Mouse (Mus musculus): ENCODE measurements around the gene Rabgap1l.

The Rabgap1l gene

DNA sequence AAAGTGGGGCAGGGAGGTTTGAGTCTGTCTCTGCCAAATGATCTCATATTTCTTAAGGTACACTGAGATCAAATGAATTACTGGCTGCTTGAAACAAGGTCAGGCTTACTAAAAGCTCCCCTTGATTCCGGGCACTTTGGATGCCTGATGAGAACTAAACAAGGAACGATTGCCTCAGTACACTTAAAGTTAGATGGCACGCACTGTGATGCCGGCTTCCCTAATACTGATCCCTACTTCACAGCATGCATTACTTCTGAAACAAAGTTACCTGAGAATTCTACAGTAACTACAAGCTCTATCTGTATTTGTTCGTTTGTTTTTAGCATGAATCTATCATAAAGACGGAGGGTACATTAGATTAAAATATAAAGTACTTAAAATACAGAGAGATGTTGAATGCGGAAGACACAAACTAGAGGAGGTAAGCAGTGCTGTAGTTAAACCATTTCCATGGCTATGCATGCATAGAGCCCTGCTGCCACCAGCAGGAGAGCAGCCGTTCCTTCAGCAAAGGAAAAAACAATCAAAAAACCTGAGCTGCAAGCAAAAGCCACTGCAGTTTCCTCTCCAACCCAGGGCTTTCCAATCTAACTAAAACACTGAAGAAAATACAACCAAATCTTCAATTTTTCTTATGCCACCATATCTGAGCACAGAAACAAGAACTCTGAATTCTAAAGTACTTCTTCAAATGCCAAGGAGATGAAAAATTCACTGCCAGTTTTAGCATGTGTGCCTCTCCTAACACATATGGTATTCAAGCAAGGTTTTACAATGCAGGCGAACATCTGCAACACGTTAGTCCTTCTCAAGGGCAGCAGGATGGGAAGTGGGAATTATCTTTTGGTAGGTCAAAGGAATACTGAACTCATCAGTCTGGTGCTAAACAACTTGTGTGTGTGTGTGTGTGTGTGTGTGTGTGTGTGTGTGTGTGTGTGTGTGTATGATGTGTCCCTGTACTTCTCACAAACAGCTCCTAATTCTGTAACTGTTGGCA is 415.4 kb downstream of the Rabgap1l start:
- no peak for DNase-seq (ENCODE audit: low spot score)

DNA sequence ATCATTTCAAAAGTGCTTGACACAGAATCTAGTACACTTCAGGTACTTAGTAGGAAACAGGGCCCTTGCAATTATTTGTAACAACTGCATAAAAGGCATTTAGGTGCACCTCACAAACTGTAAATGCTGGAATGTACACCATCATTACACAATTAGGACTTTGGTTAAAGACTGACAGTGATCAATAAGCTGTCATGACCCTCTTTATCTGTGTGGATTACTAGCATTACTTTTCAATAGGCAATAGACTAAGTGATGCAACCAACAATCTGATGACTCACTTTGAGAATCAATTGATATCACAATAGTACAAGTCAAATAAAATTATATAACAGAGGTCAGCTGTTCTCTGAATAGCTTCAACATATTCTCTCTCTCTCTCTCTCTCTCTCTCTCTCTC is 418.5 kb downstream of the Rabgap1l start:
- DNase-seq (ENCODE audit: low spot score): no peak

DNA sequence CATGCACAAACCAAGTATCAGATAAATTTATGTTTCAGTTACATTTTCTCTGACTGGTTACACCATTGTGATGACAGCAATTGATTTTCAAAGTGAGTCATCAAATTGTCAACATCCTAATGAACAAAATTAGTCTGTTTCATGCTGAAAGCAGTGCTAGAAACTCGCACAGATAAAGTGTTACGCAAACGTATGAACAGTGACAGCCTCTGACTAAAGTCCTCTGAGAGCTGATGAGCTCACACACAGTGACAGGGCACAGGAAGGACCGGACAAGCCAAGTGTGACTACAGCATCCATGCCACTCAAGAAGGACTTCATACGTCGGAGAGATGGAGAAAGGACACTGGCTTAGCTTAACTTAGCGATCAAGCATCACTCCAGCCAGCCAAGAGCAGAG is 419.7 kb downstream of the Rabgap1l start:
- DNase-seq (ENCODE audit: low spot score): no peak

DNA sequence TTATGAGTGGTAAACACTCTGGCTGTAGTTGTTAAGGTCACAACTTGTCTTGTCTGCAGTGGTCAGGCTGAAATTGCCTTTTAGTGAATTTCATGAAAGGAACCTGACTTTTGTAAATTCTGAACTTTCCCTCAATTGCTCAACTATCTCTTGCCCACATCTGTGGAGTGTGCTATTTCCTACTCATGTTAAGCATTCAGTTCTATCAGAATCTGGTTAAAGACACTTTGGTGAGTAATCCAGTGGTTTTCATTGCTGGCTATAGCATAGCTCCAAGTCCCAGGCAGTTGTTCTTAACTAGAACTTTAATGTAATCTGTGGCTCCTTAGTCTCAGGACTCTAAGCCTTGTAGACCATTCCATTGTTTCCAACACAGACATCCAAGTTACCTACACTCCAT is 421.3 kb downstream of the Rabgap1l start:
- no peak for DNase-seq (ENCODE audit: low spot score)

DNA sequence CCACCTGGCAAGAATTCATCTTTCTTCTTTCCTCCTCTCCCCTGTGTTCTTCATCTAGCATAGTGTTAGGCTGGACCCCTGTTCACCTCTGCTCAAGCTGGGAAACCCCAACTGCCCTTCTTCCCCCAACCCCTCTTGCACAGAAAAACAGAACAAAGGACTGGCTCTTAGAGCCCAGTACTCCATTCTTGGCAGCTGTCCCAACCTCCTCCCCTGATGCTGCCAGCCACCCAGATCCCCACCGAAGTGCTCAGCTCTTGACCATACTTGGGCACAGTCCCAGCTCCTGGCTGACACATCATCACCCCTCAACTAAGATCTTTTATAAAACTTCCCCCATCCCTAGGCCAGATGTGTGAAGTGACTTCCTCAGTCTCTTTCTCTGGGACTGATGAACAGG is 422.5 kb downstream of the Rabgap1l start:
- DNase-seq (ENCODE audit: low spot score): no peak

DNA sequence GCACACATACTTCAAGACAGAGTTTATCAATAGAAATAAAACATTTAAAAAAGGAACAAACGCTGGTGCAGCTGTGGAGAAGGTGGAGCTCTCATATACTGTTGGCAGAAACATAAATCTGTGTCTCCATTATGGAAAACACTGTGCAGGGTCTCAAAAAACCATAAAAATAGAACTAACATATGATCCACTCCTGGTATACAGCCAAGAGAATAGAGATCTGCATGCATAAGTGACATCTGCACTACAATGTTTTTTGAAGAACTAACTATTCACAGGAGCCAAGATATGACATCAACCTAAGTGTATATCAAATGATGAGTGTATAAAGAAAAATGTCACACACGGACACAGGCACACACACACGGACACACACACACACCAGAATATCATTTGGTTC is 426.4 kb downstream of the Rabgap1l start:
- DNase-seq (ENCODE audit: low spot score): no peak

DNA sequence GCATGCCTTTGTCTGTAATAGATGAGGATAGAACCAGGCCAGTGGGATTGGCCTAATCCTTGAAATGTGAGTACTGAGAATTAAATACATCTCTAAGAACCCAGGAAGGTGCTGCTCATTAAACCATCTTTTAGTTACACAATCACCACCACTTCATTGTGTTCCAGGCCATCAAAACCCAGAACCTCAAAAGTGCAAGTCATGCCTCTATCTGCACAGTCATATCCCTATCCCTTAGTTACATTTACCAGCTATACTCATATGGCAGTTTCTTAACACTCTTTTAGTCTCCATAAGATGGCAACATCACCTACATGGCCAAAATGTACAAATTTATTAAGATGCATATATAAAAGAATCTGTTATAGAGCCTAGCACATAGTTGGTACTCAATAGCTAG is 435.7 kb downstream of the Rabgap1l start:
- DNase-seq (ENCODE audit: low spot score): peak; percentile 16

DNA sequence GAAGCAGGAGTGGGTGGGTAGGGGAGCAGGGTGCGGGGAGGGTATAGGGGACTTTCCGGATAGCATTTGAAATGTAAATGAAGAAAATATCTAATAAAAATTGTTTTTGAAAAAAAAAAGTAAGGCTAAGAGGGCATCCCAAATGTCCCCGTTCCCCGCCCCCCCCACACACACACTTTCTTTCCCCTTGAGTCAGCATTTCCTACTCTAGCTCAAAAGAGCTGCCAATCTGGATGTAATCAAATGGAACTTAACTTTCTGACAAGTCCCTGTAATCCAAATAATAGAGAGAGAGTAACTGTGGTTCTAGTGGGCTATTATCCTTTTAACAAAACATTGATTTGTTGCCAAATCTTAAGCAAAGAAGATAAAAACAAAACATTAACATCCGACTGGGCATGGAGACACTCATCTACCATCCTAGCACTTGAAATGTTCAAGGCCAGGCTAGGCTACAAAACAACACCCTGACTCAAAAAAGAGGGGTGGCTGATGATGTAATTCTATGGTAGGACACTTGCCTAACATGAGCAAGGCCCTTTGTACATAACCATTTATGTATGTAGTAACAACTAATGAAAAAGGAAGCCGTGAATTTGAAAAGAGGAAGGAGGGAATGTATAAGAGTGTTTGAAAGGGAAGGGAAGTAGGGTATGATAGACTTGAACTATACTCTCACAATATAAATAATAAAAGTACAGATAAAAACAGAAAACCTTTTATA is 439.1 kb downstream of the Rabgap1l start:
- DNase-seq (ENCODE audit: low spot score): no peak

DNA sequence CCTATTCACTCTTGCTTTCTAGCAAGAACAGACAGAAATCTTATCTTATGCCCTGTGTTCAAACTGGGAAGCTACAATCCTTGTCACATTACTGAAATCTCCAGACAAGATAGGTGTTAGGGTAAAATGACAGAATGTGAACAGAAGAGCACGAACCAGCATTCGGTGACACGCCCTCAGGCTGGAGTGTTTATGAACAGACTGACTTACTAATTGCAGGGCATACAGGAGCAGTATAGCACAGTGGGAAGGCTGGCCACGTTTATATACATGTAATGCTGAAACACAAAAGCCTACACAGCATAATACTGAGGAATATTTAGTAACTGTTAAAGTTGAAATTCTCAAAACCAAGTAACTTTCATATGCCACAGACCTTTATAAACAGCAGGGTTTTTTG is 440.7 kb downstream of the Rabgap1l start:
- DNase-seq (ENCODE audit: low spot score): no peak

DNA sequence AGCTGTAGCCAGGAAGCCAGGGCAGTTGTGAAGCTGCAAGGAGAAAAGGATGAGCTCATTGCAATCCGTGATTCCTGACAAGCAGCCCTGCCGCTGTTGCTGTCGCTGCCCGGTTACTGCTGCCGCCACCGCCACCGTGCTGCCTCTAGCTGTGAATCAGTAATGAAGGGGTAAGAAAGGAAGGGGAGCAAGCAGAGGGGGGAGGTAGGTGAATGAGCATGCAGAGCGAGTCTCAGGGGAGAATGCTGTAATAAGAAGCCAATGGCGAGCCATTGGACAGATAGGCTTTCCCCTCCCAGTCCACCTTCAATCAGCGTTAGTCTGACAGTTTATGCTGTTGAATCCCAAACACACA is 441.2 kb downstream of the Rabgap1l start:
- DNase-seq (ENCODE audit: low spot score): no peak

DNA sequence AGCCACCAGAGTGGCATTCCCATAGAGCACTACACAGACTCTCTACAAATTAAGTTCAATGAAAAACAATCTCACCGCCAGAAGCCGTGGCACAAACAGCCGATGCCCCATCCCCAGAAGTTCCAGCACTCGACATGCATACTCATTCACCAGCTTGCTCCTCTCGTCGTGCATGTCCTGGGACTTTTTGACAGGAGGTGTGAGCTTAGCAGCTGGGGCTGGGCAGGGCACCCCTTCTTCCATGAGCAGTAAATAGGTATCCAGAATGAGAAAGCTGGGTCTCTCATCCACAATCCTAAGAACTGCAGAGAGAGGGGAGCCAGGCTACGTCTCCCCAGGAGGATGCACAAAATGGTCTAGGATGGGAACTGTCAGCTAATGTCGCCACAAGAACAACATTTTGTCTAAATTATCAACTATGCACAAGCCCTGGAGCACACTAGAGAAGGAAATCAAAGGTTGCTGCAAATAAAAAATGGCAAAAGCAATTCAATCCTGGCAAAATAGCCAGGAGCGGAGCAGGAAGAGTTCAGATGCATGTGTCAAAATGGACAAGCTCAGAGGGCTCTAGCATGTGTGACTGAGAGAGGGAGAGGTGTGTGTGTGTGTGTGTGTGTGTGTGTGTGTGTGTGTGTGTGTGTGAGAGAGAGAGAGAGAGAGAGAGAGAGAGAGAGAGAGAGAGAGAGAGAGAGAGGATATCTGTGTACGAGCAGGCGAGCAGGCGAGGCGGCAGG is 441.7 kb downstream of the Rabgap1l start:
- no peak for DNase-seq (ENCODE audit: low spot score)

DNA sequence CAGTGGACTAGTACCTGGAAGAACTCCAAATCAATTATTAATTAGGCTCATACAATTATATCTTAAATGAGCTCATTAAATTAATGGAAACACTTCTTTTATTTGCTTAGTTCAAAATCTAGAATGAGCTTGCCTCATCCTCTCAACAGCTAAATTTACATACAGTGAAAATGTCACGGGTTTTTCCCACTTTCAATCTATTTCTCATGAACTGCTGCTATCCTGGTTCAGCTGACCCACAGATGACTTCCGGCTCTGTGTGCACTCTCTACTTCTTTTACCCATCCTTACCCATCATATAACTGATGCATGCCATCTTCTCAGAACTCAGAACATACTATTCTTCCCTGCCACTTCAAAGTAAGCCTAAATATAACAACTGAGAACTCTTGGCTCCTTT is 452.4 kb downstream of the Rabgap1l start:
- no peak for DNase-seq (ENCODE audit: low spot score)

DNA sequence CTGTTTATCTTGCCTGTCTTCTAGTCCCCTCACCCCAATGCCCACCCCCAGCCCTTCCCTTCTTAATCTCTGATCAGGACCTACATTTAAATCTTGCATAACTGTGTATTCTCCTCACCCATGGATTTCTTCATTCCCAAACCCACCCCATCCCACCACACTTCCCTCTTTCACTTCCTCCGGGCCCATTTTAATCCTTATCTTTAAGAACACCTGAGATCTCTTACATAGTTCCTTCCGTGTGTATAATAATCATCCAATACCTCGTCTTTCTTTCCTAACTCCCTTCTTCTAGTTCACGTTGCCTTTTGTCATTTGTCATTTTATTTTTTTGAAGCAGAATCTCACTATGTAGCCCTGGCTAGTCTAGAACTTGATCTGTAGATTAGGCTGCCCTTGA is 453.6 kb downstream of the Rabgap1l start:
- DNase-seq (ENCODE audit: low spot score): no peak

DNA sequence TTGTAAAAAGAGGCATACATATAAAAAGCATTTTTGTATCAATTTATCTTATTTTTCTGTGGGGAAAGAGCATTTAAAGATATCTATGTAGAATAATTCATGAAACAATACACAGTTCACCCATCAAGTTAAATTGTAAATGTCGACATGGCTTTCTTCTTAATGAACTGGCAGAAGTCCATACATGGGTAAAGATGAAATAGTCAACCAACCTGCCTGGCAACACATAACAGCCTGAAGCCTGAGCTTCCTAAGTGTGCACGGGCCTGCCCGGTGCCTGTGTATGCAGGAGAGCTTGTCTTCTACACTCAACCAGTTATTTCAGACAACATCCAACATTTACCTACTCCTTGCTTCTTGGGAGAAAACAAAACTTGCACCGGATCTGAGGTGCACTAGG is 458.2 kb downstream of the Rabgap1l start:
- DNase-seq (ENCODE audit: low spot score): no peak

DNA sequence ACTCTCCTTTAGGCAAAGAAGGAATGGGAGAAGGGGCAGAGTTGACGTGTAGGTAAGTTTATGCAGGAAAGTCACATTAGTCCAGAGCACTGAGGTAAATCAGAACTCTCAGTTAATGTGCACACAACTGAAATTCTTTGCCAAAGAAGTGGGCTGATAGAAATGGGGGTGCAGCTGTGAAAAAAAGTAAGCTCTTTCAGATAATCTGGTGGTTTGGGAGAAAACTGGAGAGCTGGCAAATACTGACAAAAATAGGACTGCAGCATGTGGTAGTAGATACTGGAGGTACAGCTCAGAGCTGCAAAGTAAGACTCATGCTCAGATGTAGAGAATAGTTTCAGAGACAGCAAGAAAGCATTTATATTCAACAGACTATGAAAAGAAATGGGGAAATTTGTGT is 462.2 kb downstream of the Rabgap1l start:
- no peak for DNase-seq (ENCODE audit: low spot score)

DNA sequence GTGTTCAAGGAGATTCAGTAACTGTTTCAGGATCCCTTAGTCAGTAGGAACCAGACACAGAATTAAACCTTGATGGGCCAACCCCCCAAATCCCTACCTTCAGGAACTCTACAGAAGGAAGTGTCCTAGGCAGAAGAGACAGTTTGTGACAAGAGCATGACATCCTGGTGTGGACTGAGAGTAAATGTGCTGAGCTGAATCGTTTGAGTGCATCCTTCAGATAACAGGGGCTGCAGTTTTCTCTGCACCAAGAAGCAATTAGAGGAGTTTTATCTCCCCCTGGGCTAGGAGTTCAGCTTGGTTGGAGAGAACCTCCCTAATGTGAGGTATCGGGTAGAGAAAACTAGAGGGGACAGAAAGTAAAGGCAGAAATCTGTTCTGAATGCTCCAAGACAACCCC is 462.8 kb downstream of the Rabgap1l start:
- DNase-seq (ENCODE audit: low spot score): peak; percentile 60

DNA sequence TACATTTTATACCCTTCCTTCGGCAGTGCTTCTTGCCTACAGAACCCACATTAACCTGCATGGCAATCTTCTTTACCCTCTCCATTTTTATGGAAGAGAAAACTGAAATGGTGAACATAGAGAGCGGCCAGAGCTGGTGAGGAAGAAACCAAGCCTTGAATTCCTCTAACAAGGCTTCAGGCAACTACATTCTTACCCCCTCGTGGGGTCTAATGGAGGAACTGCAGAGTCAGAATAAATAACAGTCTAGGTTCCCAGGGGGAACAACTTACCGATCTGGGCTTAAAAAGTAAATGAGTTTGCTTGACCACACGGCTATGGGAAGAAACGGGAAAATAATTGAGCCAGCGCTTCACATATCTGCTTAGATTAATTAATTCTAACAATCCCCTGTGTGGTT is 463.2 kb downstream of the Rabgap1l start:
- no peak for DNase-seq (ENCODE audit: low spot score)

DNA sequence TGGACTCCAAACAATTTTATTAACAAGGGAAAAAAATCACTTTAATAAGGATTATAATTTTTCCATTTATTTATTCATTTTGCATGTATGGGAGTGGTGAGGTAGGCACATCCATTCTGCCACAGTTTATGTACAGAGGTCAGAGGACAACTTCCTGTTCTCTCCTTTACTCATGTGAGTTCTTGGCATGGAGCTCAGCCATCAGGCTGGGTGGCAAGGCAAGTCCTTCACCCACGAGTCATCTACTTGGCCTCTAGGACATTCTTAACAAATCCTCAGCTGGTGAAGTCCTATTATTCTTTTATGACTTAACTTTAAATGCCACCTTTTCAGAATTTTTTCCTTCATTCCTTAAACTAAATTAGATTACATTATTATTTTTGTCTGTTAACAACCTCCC is 465.5 kb downstream of the Rabgap1l start:
- DNase-seq (ENCODE audit: low spot score): no peak

DNA sequence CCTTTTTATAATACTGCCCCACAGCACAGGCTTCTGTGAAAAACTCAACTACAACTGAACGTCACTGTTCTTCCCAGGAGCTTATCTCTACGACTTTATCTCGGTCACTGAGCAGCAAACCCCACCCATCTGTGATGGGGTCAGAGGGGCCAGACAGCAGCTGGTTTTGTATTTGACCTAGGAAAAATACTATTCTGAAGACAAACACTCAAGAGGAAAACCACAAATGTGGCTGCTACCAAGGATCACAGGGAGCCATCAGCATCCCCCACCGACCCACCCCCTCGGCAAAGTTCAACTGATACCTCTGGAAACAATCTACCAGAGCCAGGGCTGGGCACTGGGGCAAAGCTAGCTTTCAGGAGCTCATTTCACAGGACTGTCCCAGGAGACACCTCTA is 467.5 kb downstream of the Rabgap1l start:
- no peak for DNase-seq (ENCODE audit: low spot score)

DNA sequence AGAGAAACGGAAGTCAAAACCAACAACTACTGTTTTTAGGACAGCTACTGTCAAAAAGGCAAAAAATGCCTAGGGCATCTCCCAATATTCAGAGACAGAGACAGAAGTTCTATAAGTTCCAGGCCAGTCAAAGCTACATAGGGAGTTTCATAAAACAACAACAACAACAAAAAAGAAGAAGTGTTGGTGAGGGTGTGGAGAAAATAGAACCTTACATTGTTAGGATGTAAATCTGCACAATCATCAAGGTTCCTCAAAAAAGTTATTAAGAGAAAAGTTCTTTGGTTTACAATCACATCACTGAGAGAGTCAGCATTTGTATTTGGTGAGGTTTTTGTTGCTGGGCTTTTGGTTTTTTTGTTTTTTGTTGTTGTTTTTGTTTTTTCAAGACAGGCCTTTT is 472.3 kb downstream of the Rabgap1l start:
- no peak for DNase-seq (ENCODE audit: low spot score)

DNA sequence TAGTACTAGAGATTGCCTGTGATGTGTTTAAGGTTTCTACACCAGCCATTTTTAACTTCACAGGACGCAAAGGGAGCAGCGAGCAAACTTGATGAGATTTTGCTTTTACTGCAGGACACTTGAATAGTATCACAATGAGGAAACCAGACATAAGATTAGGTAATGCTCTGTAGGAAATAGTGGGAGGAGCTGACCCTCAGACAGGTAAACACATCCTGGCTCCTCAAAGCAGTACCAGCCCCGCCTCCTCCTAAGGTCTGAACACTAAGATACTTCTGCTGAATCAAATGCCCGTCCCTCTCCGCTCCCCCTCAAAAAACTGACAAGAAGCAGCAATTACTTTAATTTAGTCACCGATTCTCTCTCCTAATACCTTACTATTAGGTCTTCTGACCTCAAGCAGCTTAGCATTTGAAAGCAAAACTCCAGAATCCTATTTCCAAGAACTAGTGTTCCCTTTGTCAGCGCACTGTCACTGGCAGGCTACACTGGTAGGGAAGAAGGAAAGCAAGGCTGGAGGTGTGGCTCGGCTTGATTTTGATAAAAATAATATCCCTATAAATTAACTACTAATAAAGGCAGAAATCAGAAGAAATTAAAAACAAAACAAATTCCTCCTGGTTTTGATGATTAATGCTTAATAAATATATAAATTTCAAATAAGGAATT is 474.8 kb downstream of the Rabgap1l start:
- DNase-seq (ENCODE audit: low spot score): no peak

DNA sequence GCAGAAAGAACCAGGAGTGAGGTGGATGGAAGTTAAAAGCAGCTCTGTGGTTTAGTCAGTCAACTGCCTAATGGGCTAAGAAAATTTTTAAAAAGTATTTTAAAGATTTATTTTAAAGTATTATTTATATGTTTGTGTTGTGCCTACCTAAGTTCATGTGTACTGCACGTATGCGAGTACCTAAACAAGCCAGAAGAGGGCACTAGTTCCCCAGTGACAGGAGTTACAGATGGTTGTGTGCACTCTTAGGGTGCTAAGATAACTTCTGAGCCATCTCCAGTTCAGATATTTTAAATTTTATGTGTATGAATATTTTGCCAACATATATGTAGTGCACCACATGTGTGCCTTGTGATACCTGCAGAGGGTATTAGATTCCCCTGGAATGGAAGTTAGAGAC is 476.8 kb downstream of the Rabgap1l start:
- no peak for DNase-seq (ENCODE audit: low spot score)

Measured in c-Kit-positive CD71-positive TER-119-positive erythroid progenitor cells, embryonic 14.5 days (primary cell).